Mouse (Mus musculus) v-Abl transformed pro-B cells (cell line): ENCODE results near the gene Gtf2e1.

Source experiments
- in situ Hi-C, 2 experiments: fragments of 400-800 bp; cut with MboI; formaldehyde crosslinking; loops; one replicate each; pipeline ENCODE4 v1.15.1; 2025; ENCODE audit not compliant: unreplicated experiment in 2 of 2

Gene Gtf2e1

DNA sequence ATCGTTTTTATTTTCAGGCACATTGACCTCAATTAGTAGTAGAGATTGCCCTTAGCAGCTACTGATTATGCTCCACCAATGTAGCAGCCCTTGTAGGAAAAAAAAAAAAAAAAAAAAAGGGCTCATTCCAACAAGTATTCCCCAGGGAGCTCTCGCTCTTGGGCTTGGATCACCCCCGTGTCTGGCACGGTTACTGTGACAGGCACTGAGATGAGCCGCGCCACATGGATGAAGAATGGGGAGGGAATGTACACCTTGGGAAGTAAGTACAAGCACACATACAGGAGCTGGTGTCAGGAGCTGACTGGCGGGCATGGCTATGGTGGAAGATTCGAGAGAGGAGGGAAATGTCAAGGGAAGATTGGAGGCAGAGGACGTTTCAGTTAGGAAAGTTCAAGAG lies 41.0 kb downstream of the Gtf2e1 start:
- in situ Hi-C loops, result no loop called here

GRCm38 (mm10) chr16:37495017-37495416 lies 44.6 kb downstream of the Gtf2e1 start:
- in situ Hi-C loops, result no loop called here

GRCm38 (mm10) chr16:37486826-37487612 lies 52.6 kb downstream of the Gtf2e1 start:
- in situ Hi-C loops, result no loop called here

GRCm38 (mm10) chr16:37478311-37479291 lies 61.0 kb downstream of the Gtf2e1 start:
- in situ Hi-C loops, result no loop called here

- in situ Hi-C loops, result no loop called here
Measured at GRCm38 (mm10) chr16:37472620-37473312, 66.8 kb downstream of the Gtf2e1 start.

DNA sequence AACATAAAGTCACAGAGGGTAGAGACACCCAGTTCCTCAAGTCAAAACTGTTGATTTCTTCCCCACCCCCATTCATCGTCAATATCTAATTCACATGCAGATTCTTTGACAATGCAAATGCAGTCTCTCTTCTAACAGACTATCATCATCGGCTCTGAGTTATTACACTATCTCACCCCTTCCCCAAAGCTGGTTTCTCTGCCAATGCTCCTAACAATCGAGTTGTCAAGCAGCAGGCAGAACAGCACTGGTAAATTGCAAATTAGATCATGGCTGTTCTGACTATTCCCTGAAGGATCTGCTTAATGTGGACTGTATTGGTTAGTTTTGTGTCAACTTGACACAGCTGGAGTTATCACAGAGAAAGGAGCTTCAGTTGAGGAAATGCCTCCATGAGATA lies 70.0 kb downstream of the Gtf2e1 start:
- in situ Hi-C loops, result no loop called here

DNA sequence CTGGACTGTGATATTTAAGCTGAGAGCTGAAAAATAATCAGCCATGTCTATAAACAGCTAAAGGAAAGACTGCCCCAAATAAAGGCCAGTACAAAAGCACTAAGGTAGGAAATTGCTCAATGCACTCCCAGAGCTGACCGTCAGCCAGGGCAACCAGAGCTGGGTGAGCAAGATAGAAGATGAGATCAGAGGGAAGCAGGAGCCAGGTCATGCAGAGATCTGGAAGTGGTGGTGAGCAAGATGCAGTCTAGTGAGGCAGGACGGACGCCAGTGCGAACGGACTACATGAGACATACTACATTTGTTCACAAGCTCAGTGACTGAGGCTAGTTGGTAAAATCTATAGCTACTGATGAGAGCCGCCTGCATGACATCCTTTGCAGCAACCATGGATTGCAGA lies 75.6 kb downstream of the Gtf2e1 start:
- in situ Hi-C loops, result no loop called here

- in situ Hi-C loops, result no loop called here
Measured at GRCm38 (mm10) chr16:37462886-37463285, 76.7 kb downstream of the Gtf2e1 start.

DNA sequence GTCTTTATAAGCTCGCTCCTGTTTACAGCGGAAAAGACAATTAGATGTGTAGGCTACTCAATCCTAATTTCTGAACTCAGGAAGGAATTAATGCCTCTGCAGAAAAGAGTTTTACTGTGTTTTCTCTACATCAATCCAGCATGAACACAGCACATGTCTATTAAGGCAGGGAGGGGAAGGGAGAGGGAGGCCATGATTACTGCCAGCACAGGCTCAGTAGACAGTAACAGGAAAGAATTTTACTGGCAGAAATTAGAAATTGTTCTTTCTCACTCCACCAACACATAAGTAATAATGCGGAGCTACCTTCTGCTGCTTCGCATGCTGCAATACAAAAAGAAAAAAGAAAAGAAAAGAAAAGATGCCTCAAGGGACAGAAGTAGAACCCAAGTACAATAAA lies 78.0 kb downstream of the Gtf2e1 start:
- in situ Hi-C loops, result no loop called here
